Comparison of ENCODE assay signal across 9 mouse cellular contexts in genomic region chr4:141279327-141279726, GRCm38 (mm10). TPM values are rescaled to one million over a fixed set of nuclear protein-coding genes. Genes with fewer than 3 reads are reported as not detected.
DNase-seq lines count a peak whose midpoint lies in the region; ATAC-seq lines count a peak whose summit lies in the region.
"Had no signal": no experiment of that assay in that cellular context is flagged by ENCODE, and none has a peak within 500 bp of the region (broad histone marks: within the 10 kb centered on the region; RNA-seq: fewer than 3 reads in every experiment).

No protein-coding gene starts in this region.

- peak; percentile 87 for DNase-seq in midbrain, embryonic 11.5 days (ENCODE audit: low spot score, missing footprints)
- no peak for DNase-seq in embryonic facial prominence, embryonic 10.5 days (ENCODE audit: low spot score)
- no peak for DNase-seq in cerebellum, postnatal 14 days

- H3K36me3 ChIP-seq in midbrain, embryonic 11.5 days (ENCODE audit: control insufficient read depth, insufficient read depth, low read length): no peaks in the 10 kb centered on the region
- no peaks in the 10 kb centered on the region for H3K36me3 ChIP-seq in midbrain, embryonic 13.5 days
- no peaks in the 10 kb centered on the region for H3K36me3 ChIP-seq in embryonic facial prominence, embryonic 10.5 days (replicated peaks)
- H3K36me3 ChIP-seq in liver, embryonic 12.5 days: no peaks in the 10 kb centered on the region
- H3K36me3 ChIP-seq in stomach, embryonic 14.5 days (ENCODE audit: control insufficient read depth, insufficient read depth, low read length): no peaks in the 10 kb centered on the region
- H3K36me3 ChIP-seq: embryonic facial prominence, embryonic 12.5 days had no signal

- H3K9ac ChIP-seq in midbrain, embryonic 11.5 days (ENCODE audit: low read length): peak overlapping the region; percentile 24; the same call in 1 of the 2 replicates
- H3K9ac ChIP-seq in midbrain, embryonic 13.5 days (replicated peaks): no peak overlapping the region
- no peak overlapping the region for H3K9ac ChIP-seq in liver, embryonic 12.5 days
- H3K9ac ChIP-seq in stomach, embryonic 14.5 days (replicated peaks; ENCODE audit: low read depth, low read length): no peak overlapping the region
- H3K9ac ChIP-seq: embryonic facial prominence, embryonic 12.5 days had no signal

- no peaks in the 10 kb centered on the region for H3K9me3 ChIP-seq in midbrain, embryonic 11.5 days (ENCODE audit: control insufficient read depth, low read length)
- H3K9me3 ChIP-seq in midbrain, embryonic 13.5 days: no peaks in the 10 kb centered on the region
- H3K9me3 ChIP-seq in embryonic facial prominence, embryonic 10.5 days: no peaks in the 10 kb centered on the region
- no peaks in the 10 kb centered on the region for H3K9me3 ChIP-seq in liver, embryonic 12.5 days (replicated peaks)
- H3K9me3 ChIP-seq in stomach, embryonic 14.5 days (ENCODE audit: control insufficient read depth, low read depth, low read length): no peaks in the 10 kb centered on the region
- H3K9me3 ChIP-seq: embryonic facial prominence, embryonic 12.5 days had no signal

- 50% methylated on average over 15 of the region's 15 CpGs for WGBS in midbrain, embryonic 11.5 days
- WGBS in midbrain, embryonic 13.5 days: 36% methylated on average over 15 of the region's 15 CpGs
- WGBS in embryonic facial prominence, embryonic 10.5 days: 68% methylated on average over 15 of the region's 15 CpGs
- WGBS in liver, embryonic 12.5 days (ENCODE audit: insufficient replicate concordance): 58% methylated on average over 15 of the region's 15 CpGs
- 63% methylated on average over 15 of the region's 15 CpGs for WGBS in stomach, embryonic 14.5 days

- H3K27me3 ChIP-seq in midbrain, embryonic 11.5 days (ENCODE audit: control insufficient read depth, insufficient read depth, low read length): 0 out of 2 replicates have a peak, but pooled peaks cover 2% of the 10 kb centered on the region
- peaks cover 11% of the 10 kb centered on the region; the same call in 1 of the 2 replicates for H3K27me3 ChIP-seq in midbrain, embryonic 13.5 days
- peaks cover 59% of the 10 kb centered on the region for H3K27me3 ChIP-seq in embryonic facial prominence, embryonic 10.5 days (replicated peaks; ENCODE audit: low read depth, poor library complexity, severe bottlenecking)
- H3K27me3 ChIP-seq in liver, embryonic 12.5 days (replicated peaks): peaks cover 32% of the 10 kb centered on the region
- H3K27me3 ChIP-seq in stomach, embryonic 14.5 days (ENCODE audit: control insufficient read depth, insufficient read depth, low read length): no peaks in the 10 kb centered on the region

- no peak for ATAC-seq in midbrain, embryonic 11.5 days (ENCODE audit: low FRiP score)
- no peak for ATAC-seq in midbrain, embryonic 13.5 days
- ATAC-seq in liver, embryonic 12.5 days: no peak
- ATAC-seq in stomach, embryonic 14.5 days (ENCODE audit: insufficient number of reproducible peaks, insufficient read depth, low FRiP score, low read depth): no peak
- ATAC-seq in granulocyte monocyte progenitor cell, adult 5-6 weeks (replicated peaks; ENCODE audit: poor library complexity, severe bottlenecking): no peak

- H3K4me3 ChIP-seq in midbrain, embryonic 11.5 days (ENCODE audit: low read depth, low read length): no peak overlapping the region
- no peak overlapping the region for H3K4me3 ChIP-seq in midbrain, embryonic 13.5 days (replicated peaks)
- H3K4me3 ChIP-seq in embryonic facial prominence, embryonic 10.5 days: no peak overlapping the region; the same call in 1 of the 2 replicates
- no peak overlapping the region for H3K4me3 ChIP-seq in liver, embryonic 12.5 days
- H3K4me3 ChIP-seq in stomach, embryonic 14.5 days (ENCODE audit: low read depth, low read length): no peak overlapping the region
- H3K4me3 ChIP-seq: embryonic facial prominence, embryonic 12.5 days had no signal

- no peak overlapping the region; the same call in 1 of the 2 replicates for H3K27ac ChIP-seq in midbrain, embryonic 11.5 days (ENCODE audit: low read depth, low read length)
- no peak overlapping the region for H3K27ac ChIP-seq in midbrain, embryonic 13.5 days
- peak overlapping the region; percentile 73; the same call in 1 of the 2 replicates for H3K27ac ChIP-seq in embryonic facial prominence, embryonic 10.5 days (replicated peaks)
- peak overlapping the region; percentile 63; the same call in 1 of the 2 replicates for H3K27ac ChIP-seq in liver, embryonic 12.5 days
- H3K27ac ChIP-seq in stomach, embryonic 14.5 days (ENCODE audit: low read length): peak overlapping the region; percentile 48; the same call in 1 of the 2 replicates
- H3K27ac ChIP-seq: embryonic facial prominence, embryonic 12.5 days had no signal

- peaks cover 28% of the 10 kb centered on the region for H3K4me1 ChIP-seq in midbrain, embryonic 11.5 days (ENCODE audit: control insufficient read depth, insufficient read depth, low read length)
- peaks cover 37% of the 10 kb centered on the region for H3K4me1 ChIP-seq in midbrain, embryonic 13.5 days (replicated peaks)
- peaks cover 70% of the 10 kb centered on the region for H3K4me1 ChIP-seq in embryonic facial prominence, embryonic 10.5 days
- peaks cover 49% of the 10 kb centered on the region for H3K4me1 ChIP-seq in liver, embryonic 12.5 days
- H3K4me1 ChIP-seq in stomach, embryonic 14.5 days (ENCODE audit: control insufficient read depth, insufficient read depth, low read length): peaks cover 32% of the 10 kb centered on the region

- H3K4me2 ChIP-seq in midbrain, embryonic 11.5 days: no peak overlapping the region
- no peak overlapping the region for H3K4me2 ChIP-seq in midbrain, embryonic 13.5 days (replicated peaks)
- H3K4me2 ChIP-seq in liver, embryonic 12.5 days: no peak overlapping the region
- no peak overlapping the region for H3K4me2 ChIP-seq in stomach, embryonic 14.5 days (replicated peaks; ENCODE audit: low read depth, low read length)
- H3K4me2 ChIP-seq: embryonic facial prominence, embryonic 12.5 days had no signal

RNA-seq across cellular contexts. Expression of gene Epha2, which starts 21.7 kb away (rescaled TPM):
- 2.2 and 2.5 TPM in 2 replicates for polyA plus RNA-seq in midbrain, embryonic 11.5 days (2014; fragmentation: Nextera tagmentation; extraction: Ambion mirVana)
- polyA plus RNA-seq in midbrain, embryonic 13.5 days (2015; fragmentation: Nextera tagmentation; extraction: Ambion mirVana): 3.5 and 4.7 TPM in 2 replicates
- 2.4 and 3.0 TPM in 2 replicates for polyA plus RNA-seq in embryonic facial prominence, embryonic 10.5 days (2016; fragmentation: Nextera tagmentation; extraction: Ambion mirVana)
- polyA plus RNA-seq in liver, embryonic 12.5 days (2016; fragmentation: Nextera tagmentation; extraction: Ambion mirVana): 2.1 TPM in 2 replicates
- 2.8 and 3.4 TPM in 2 replicates for polyA plus RNA-seq in stomach, embryonic 14.5 days (2014; fragmentation: Nextera tagmentation; extraction: Ambion mirVana)
- total RNA-seq in granulocyte monocyte progenitor cell, adult 5-6 weeks (2014; fragmentation: Nextera tagmentation): 0.88 TPM in 1 of 2 replicates, not detected in the other
- total RNA-seq in granulocyte monocyte progenitor cell, adult 5-6 weeks (2017): 0.10 TPM in 1 of 2 replicates, not detected in the other
- total RNA-seq: monocyte, adult 5-6 weeks had no signal

RNA-seq across cellular contexts. Expression of gene Arhgef19, which starts 40.0 kb away (rescaled TPM):
- 0.47 and 0.61 TPM in 2 replicates for polyA plus RNA-seq in midbrain, embryonic 11.5 days (2014; fragmentation: Nextera tagmentation; extraction: Ambion mirVana)
- polyA plus RNA-seq in midbrain, embryonic 13.5 days (2015; fragmentation: Nextera tagmentation; extraction: Ambion mirVana): 0.93 and 0.98 TPM in 2 replicates
- polyA plus RNA-seq in embryonic facial prominence, embryonic 10.5 days (2016; fragmentation: Nextera tagmentation; extraction: Ambion mirVana): 6.1 and 8.7 TPM in 2 replicates
- polyA plus RNA-seq in liver, embryonic 12.5 days (2016; fragmentation: Nextera tagmentation; extraction: Ambion mirVana): 1.9 and 2.4 TPM in 2 replicates
- 23.0 and 26.4 TPM in 2 replicates for polyA plus RNA-seq in stomach, embryonic 14.5 days (2014; fragmentation: Nextera tagmentation; extraction: Ambion mirVana)
- not detected in 2 replicates for total RNA-seq in granulocyte monocyte progenitor cell, adult 5-6 weeks (2014; fragmentation: Nextera tagmentation)
- total RNA-seq in granulocyte monocyte progenitor cell, adult 5-6 weeks (2017): not detected in 2 replicates
- total RNA-seq: monocyte, adult 5-6 weeks had no signal

Comparison
In these comparisons a context has a peak if more than half of its experiments do, and no peak if none do; other contexts are left out.
1. H3K27ac ChIP-seq: peak in embryonic facial prominence, embryonic 10.5 days (single experiment), liver, embryonic 12.5 days (single experiment) and stomach, embryonic 14.5 days (single experiment); none in midbrain, embryonic 11.5 days (single experiment) and midbrain, embryonic 13.5 days (single experiment).